Mouse (Mus musculus) ZHBTc4 (cell line): ENCODE data around the gene Cab39.

Source experiments
- DNase-seq: peaks from one replicate; pipeline ENCODE4 v3.0.0-alpha.2; 2011; ENCODE audit warnings: low read depth, low spot score

The Cab39 gene

GRCm38 (mm10) chr1:85793208-85794105, at the start of gene Cab39:
Gene Cab39 (plus strand): TSS chr1:85793441.
- peak; percentile 94 for DNase-seq

DNA sequence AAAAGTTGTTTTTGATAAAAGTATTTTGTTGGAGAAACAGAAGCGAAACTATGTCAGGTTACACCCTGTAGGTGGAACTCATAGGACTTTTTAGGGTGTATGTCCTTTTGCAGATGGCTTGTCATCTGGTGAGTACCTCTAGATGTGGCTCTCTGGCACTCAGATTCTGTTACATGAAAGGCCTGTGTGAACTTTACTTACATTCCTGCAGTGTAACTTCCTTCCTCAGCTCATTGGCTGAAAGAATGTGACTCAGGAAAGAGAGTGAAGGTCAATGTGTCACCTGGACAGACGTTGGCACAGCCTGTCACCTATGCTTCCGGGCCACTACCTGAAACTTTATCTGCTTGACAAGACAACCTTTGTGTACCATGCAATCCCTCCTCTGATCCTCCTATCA, 48.7 kb upstream of the Cab39 start:
- DNase-seq, result no peak

GRCm38 (mm10) chr1:85746511-85746910, 46.7 kb upstream of the Cab39 start:
- DNase-seq, result no peak

GRCm38 (mm10) chr1:85749829-85750228, 43.4 kb upstream of the Cab39 start:
- no peak for DNase-seq

DNA sequence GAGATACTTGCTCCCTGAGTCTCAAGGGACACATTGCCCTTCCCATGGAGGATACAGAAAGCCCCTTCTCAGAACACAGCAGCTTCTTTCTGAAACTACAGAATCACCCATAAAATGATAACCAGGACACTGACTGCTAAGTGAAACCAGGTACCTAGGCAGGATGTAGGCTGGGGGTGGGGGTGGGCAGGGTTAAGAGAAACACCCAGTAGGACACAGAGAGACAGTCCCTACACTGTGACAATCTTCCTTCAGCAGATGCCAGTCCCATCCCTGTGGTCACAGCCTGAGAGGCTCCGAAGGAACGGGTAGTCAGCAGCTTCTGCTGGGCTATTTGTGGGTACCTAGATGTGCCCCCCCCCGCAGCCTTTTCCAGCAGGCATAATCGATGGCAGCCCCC, 42.6 kb upstream of the Cab39 start:
- no peak for DNase-seq

DNA sequence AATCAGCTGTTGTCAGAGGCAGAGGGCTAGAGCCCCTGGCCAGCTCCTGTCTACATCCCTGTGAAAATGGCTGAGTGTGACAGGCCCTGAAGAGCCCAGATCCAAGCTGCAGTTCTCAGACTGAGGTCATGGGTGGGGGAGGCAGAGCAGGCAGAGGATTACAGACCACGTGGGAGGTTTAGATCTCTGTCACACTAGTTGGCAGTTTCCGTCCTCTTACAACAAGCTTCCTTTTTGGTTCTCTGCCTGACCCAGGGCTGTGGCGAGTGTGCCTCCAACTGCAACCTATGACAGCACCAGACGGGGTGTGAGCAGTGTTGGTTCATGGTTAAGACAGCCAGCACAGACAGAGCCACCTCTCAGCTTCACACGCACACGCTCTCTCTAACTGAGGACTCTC, 41.7 kb upstream of the Cab39 start:
- DNase-seq, result no peak

DNA sequence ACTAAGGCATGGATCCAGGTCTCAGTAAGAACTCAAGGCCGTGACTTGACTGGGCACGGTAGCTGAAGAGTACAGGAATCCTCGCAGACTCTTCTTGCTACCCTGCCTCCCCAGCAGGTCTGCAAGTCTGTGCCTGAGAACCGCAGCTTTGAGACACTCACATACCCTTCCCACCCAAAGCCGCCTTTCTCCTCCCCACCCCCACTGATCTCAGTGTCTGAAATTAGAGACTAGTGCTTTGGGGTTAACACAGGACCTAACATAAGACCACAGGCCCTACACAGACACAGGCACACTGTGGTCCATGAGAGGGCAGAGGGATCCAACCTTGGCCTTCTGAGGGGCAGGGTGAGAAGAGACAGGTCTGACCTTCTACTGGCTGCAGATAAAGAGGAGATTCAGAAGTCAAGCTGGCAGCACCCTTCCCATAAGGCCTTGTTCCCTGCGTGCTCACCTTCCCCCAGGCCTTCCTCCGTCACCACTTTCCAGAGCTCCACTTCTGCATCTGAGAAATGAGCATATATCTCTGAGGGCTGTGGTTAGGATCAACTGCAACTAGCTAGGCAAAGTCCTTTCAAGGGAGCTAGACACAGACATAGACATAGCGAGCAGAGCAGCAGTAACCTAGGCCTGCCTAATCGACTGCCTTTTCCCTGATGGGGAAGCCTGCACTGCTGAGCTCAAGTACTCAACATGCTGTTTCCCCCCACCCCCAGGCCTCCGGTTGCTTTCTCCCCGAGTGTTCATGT, 41.1 kb upstream of the Cab39 start:
- no peak for DNase-seq

DNA sequence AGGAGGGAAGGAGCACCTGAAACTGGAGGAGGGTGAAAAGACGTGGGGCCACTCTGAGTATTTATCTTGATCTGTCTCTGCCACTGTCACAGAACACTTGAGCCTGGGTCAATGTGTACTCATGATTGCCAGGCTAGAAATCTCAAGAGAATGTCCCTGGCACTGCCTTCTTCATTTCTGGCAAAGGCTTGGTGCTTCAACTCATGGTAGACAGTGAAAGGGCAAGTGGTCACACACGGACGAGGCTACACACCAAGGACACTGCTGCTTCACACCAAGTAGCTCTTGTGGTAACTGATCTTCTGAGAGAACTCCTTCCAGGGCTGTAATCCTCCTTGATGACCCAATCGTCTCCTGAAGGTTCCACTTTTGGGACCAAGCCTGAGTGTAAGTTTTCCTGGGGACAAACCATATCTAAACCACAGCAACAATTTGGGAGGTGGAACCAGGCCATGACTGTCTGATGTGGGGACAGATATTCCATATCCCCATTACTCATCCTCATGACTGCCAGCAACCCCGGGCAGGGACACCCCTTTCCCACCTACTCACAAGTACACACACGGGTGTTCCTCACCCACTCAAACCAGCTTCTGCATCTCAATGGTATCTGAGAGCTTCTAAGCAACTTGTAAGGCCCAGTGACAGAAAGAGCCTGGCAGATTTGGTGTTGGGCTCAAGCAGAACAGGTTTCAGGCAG, 35.6 kb upstream of the Cab39 start:
- DNase-seq, result no peak

GRCm38 (mm10) chr1:85758231-85758968, 34.8 kb upstream of the Cab39 start:
- no peak for DNase-seq

- DNase-seq, result no peak
Measured at GRCm38 (mm10) chr1:85758969-85759293, 34.3 kb upstream of the Cab39 start.

GRCm38 (mm10) chr1:85761665-85762064, 31.6 kb upstream of the Cab39 start:
- no peak for DNase-seq

DNA sequence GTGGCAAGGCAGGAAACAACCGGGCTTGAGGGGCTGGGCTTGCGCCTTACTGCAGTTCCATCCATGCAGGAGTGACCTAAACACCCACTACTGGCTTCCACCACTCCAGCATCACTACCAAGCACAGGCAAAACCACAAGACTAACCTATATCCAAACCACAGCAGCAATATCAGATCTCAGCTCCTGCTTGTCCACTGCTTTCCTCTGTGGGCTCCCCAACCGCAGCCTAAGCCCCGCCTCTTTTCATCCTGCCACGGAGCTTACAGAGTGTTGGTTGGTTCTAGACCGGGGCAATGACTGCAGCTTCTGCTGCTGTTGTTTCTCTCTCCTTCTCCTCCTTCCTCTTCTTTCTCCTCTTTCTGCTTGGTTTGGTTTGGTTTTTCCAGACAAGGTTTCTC, 29.9 kb upstream of the Cab39 start:
- DNase-seq, result no peak

DNA sequence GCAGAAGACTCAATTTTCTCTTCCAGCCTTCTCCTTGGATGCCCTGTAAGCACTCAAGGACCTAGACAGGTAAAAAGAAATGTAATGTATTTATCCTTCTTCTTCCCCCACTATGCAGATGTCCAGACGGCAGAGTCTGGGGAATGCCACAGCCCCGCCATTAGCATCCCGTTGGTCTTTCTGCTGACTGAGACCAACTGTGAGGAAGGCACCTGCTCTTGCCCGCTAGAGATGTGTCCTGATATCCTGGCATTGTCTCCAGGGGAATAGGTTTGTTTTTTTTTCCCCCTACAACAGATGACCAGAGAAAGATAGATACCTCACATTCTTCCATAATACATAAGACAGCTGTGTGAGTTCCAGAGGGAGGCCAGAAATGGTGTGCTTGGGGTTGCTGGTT, 28.9 kb upstream of the Cab39 start:
- no peak for DNase-seq

DNA sequence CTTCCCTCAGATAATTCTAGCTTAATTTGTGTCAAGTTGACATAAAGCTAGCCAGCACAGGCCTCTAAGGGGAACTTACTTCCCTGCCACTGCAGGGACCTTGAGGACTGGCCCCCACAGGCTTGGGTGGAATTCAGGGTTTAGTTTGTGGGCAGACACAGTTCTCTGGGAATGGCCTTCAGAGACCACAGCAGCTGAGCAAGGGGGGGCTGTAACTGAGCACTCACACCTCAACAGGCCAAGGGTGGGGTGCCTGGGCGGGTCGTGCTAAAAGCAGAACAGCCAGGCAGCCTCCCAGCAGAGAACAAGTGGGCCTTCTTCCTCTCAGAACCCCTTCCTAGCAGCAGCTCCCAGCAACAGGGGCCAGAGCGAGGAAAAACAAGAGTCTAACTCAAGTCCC, 27.1 kb upstream of the Cab39 start:
- no peak for DNase-seq

- DNase-seq, result no peak
Measured at GRCm38 (mm10) chr1:85767754-85768153, 25.5 kb upstream of the Cab39 start.

GRCm38 (mm10) chr1:85771976-85772375, 21.3 kb upstream of the Cab39 start:
- no peak for DNase-seq

DNA sequence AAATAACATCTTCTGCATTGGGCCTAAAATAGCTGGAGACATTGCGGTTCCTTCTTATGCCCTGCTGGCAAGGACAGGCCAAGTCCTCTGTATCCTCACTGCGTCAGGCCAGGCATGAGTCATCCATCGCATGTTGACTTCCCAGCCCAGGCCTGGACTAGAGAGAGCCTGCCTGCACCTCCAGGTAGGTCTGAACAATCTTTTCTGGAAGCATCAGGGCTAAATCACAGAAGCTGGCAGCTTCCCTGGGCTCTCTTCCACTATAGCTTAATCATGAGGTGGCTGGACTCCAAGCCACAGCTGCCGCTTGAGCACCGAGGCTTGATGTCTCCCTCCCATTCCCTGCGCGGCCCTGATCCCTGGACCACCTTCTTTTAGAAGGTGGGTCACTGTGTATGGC, 18.1 kb upstream of the Cab39 start:
- no peak for DNase-seq

- no peak for DNase-seq
Measured at GRCm38 (mm10) chr1:85776154-85776553, 17.1 kb upstream of the Cab39 start.

DNA sequence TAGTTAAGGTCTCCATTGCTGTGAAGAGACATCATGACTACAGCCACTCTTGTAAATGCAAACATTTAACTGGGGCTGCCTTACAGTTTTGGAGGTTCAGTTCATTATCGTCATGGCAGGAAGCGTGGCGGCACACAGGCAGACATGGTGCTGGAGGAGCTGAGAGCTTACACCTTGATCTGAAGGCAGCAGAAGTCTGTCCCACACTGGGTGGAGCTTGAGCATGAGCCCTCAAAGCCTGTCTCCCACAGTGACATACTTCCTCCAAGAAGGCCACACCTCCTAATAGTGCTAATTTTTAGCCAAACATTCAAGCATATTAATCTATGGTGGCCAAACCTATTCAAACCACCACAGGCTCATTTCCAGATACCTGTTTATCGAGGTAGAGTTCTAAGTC, 14.8 kb upstream of the Cab39 start, which contains the start of gene A630001G21Rik:
Gene A630001G21Rik (minus strand): TSS at position 208 of the 400 bp plus-strand sequence.
- DNase-seq, result no peak

- no peak for DNase-seq
Measured at GRCm38 (mm10) chr1:85779012-85779411, 14.2 kb upstream of the Cab39 start.

GRCm38 (mm10) chr1:85779428-85780180, 13.6 kb upstream of the Cab39 start:
- DNase-seq, result peak; percentile 85
